Mouse (Mus musculus): Measurements from ENCODE around the gene Ifna5.
"Not testable (repeated sequence)": the region's sequence is repeated elsewhere in the genome, so short reads cannot be mapped to it uniquely, and the experiment has no call there.

Ifna5 gene

GRCm38 (mm10) chr4:88835225-88835624 is at the start of gene Ifna5:
Gene Ifna5, plus strand, starts transcription at chr4:88835525.
- not testable (repeated sequence) for DNase-seq (ENCODE audit: extremely low spot score, low read depth, low spot score)

GRCm38 (mm10) chr4:88788402-88788801 is 46.9 kb upstream of the Ifna5 start, which contains the start of gene Gm13277:
Gene Gm13277, plus strand, starts transcription at chr4:88788632.
- DNase-seq (ENCODE audit: extremely low spot score, low read depth, low spot score): not testable (repeated sequence)

- DNase-seq (ENCODE audit: extremely low spot score, low read depth, low spot score): not testable (repeated sequence)
Observed at GRCm38 (mm10) chr4:88791250-88791649, 44.1 kb upstream of the Ifna5 start, which contains the start of gene Gm13278. Gene Gm13278, plus strand, starts transcription at chr4:88791550.

GRCm38 (mm10) chr4:88793936-88794675 is 41.2 kb upstream of the Ifna5 start, which contains the start of gene Gm13275:
Gene Gm13275, plus strand, starts transcription at chr4:88794487.
- DNase-seq (ENCODE audit: extremely low spot score, low read depth, low spot score): not testable (repeated sequence)

GRCm38 (mm10) chr4:88797097-88797496 is 38.2 kb upstream of the Ifna5 start, which contains the start of gene Gm13279:
Gene Gm13279, plus strand, starts transcription at chr4:88797397.
- not testable (repeated sequence) for DNase-seq (ENCODE audit: extremely low spot score, low read depth, low spot score)

GRCm38 (mm10) chr4:88799365-88799764 is 36.0 kb upstream of the Ifna5 start, which contains the start of gene Gm13285:
Gene Gm13285, plus strand, starts transcription at chr4:88799665.
- DNase-seq (ENCODE audit: extremely low spot score, low read depth, low spot score): not testable (repeated sequence)

GRCm38 (mm10) chr4:88802954-88803353 is 32.4 kb upstream of the Ifna5 start, which contains the start of gene Gm13287:
Gene Gm13287, plus strand, starts transcription at chr4:88803254.
- DNase-seq (ENCODE audit: extremely low spot score, low read depth, low spot score): not testable (repeated sequence)

- DNase-seq (ENCODE audit: extremely low spot score, low read depth, low spot score): not testable (repeated sequence)
Observed at GRCm38 (mm10) chr4:88805231-88805630, 30.1 kb upstream of the Ifna5 start, which contains the start of gene Gm13288. Gene Gm13288, plus strand, starts transcription at chr4:88805531.

- DNase-seq (ENCODE audit: extremely low spot score, low read depth, low spot score): not testable (repeated sequence)
Observed at GRCm38 (mm10) chr4:88805761-88806160, 29.6 kb upstream of the Ifna5 start.

GRCm38 (mm10) chr4:88815928-88816327 is 19.4 kb upstream of the Ifna5 start, which contains the start of gene Ifna7:
Gene Ifna7, plus strand, starts transcription at chr4:88816228.
- DNase-seq (ENCODE audit: extremely low spot score, low read depth, low spot score): no peak

- DNase-seq (ENCODE audit: extremely low spot score, low read depth, low spot score): no peak
Observed at GRCm38 (mm10) chr4:88819659-88820058, 15.7 kb upstream of the Ifna5 start, which contains the start of gene Ifna11. Gene Ifna11, plus strand, starts transcription at chr4:88819959.

- no peak for DNase-seq (ENCODE audit: extremely low spot score, low read depth, low spot score)
Observed at GRCm38 (mm10) chr4:88822995-88823394, 12.3 kb upstream of the Ifna5 start.

- DNase-seq (ENCODE audit: extremely low spot score, low read depth, low spot score): not testable (repeated sequence)
Observed at GRCm38 (mm10) chr4:88827116-88827515, 8.2 kb upstream of the Ifna5 start, which contains the start of gene Ifna6. Gene Ifna6, plus strand, starts transcription at chr4:88827416.

GRCm38 (mm10) chr4:88830523-88830922 is 4.8 kb upstream of the Ifna5 start:
- DNase-seq (ENCODE audit: extremely low spot score, low read depth, low spot score): no peak

GRCm38 (mm10) chr4:88838828-88839227 is 3.5 kb downstream of the Ifna5 start:
- no peak for DNase-seq (ENCODE audit: extremely low spot score, low read depth, low spot score)

- no peak for DNase-seq (ENCODE audit: extremely low spot score, low read depth, low spot score)
Observed at GRCm38 (mm10) chr4:88840058-88840457, 4.7 kb downstream of the Ifna5 start.

GRCm38 (mm10) chr4:88841438-88841911 is 6.2 kb downstream of the Ifna5 start, which contains the start of gene Ifna4:
Gene Ifna4, plus strand, starts transcription at chr4:88841861.
- DNase-seq (ENCODE audit: extremely low spot score, low read depth, low spot score): no peak

- DNase-seq (ENCODE audit: extremely low spot score, low read depth, low spot score): no peak
Observed at GRCm38 (mm10) chr4:88845334-88845733, 10.0 kb downstream of the Ifna5 start.

- no peak for DNase-seq (ENCODE audit: extremely low spot score, low read depth, low spot score)
Observed at GRCm38 (mm10) chr4:88849698-88850097, 14.4 kb downstream of the Ifna5 start, which contains the start of gene Ifna1. Gene Ifna1, plus strand, starts transcription at chr4:88850087.

- no peak for DNase-seq (ENCODE audit: extremely low spot score, low read depth, low spot score)
Observed at GRCm38 (mm10) chr4:88851026-88851763, 15.9 kb downstream of the Ifna5 start.

- no peak for DNase-seq (ENCODE audit: extremely low spot score, low read depth, low spot score)
Observed at GRCm38 (mm10) chr4:88859214-88859613, 23.9 kb downstream of the Ifna5 start.

Measured in hindlimb bud, embryonic 11.5 days (tissue).